Mouse (Mus musculus) stomach, embryonic 14.5 days (tissue): Measurements from ENCODE around the gene Ublcp1. TPM values are rescaled to one million over a fixed set of nuclear protein-coding genes. Genes with fewer than 3 reads are reported as not detected.
A peak's percentile ranks its signal among the peaks of the same experiment; 100 is the strongest.

Source experiments
- ATAC-seq: fragments of 200-750 bp; cut with Nextera tagmentation; 2 replicates; pipeline ENCODE4 v1.8.0; 2017; ENCODE audit warnings: low read depth, moderate TSS enrichment; ENCODE audit not compliant: insufficient number of reproducible peaks, insufficient read depth, low FRiP score
- H3K27ac ChIP-seq: fragments of 300-500 bp; sonication (generic); 2 replicates; pipeline ENCODE4 v1.5.1; 2014; ENCODE audit warnings: mild to moderate bottlenecking, low read length, moderate library complexity, mixed read lengths
- H3K27me3 ChIP-seq: fragments of 300-500 bp; sonication (generic); 2 replicates; pipeline ENCODE4 v1.6.1; 2014; ENCODE audit warnings: low read length, control low read depth, mixed read lengths; ENCODE audit not compliant: control insufficient read depth, insufficient read depth
- H3K36me3 ChIP-seq: fragments of 300-500 bp; sonication (generic); 2 replicates; pipeline ENCODE4 v1.6.1; 2014; ENCODE audit warnings: mild to moderate bottlenecking, control low read depth, low read length, moderate library complexity, mixed read lengths; ENCODE audit not compliant: control insufficient read depth, insufficient read depth
- H3K4me1 ChIP-seq: fragments of 300-500 bp; sonication (generic); 2 replicates; pipeline ENCODE4 v1.6.1; 2014; ENCODE audit warnings: low read length, control low read depth, mixed read lengths; ENCODE audit not compliant: control insufficient read depth, insufficient read depth
- H3K4me2 ChIP-seq: fragments of 300-500 bp; sonication (generic); replicated peaks from 2 replicates; pipeline ENCODE4 v1.6.1; 2014; ENCODE audit warnings: low read depth, low read length, control low read depth
- H3K4me3 ChIP-seq: fragments of 300-500 bp; sonication (generic); 2 replicates; pipeline ENCODE4 v1.5.1; 2014; ENCODE audit warnings: low read depth, low read length, control low read depth
- H3K9ac ChIP-seq: fragments of 300-500 bp; sonication (generic); replicated peaks from 2 replicates; pipeline ENCODE4 v1.6.1; 2014; ENCODE audit warnings: low read depth, mild to moderate bottlenecking, control low read depth, low read length, moderate library complexity, mixed read lengths
- H3K9me3 ChIP-seq: fragments of 300-500 bp; sonication (generic); 2 replicates; pipeline ENCODE4 v1.6.1; 2016; ENCODE audit warnings: low read depth, low read length, control low read depth; ENCODE audit not compliant: control insufficient read depth
- WGBS: fragments of 180-500 bp; shearing (Covaris S2); extraction: QIAGEN DNeasy Blood & Tissue Kit; methylation state at CpG from one replicate; pipeline ENCODE4 v1.1.7; 2014; 5-methylcytosine and 5-hydroxymethylcytosine counted together
- polyA plus RNA-seq: library from polyadenylated mRNA; unstranded; fragments of >200 nt; fragmentation: Nextera tagmentation; extraction: Ambion mirVana; gene quantifications from 2 replicates; pipeline ENCODE4 v1.2.1, GENCODE M21; 2014

The Ublcp1 gene
- polyA plus RNA-seq, result 61.9 and 62.0 TPM in 2 replicates

- Histone ChIP-seq H3K9ac (peak within 1 kb of the TSS; percentile 88), H3K4me3 (peak within 1 kb of the TSS; percentile 90), H3K27me3 (no peaks in the 10 kb centered on the region), H3K27ac (peak within 1 kb of the TSS; percentile 91), H3K36me3 (no peaks in the 10 kb centered on the region; the same call in 1 of the 2 replicates), H3K4me1 (peaks cover 6% of the 10 kb centered on the region; the same call in 1 of the 2 replicates), H3K9me3 (no peaks in the 10 kb centered on the region), H3K4me2 (peak within 1 kb of the TSS; percentile 68)
- peak; percentile 89 for ATAC-seq
- WGBS, result under 1% methylated on average over 54 of the region's 54 CpGs
Measured at GRCm38 (mm10) chr11:44470432-44471336, at the start of gene Ublcp1. TSS of gene Ublcp1 (minus strand) at chr11:44470498.

GRCm38 (mm10) chr11:44519096-44519949, 49.0 kb upstream of the Ublcp1 start:
- WGBS, result under 1% methylated on average over 45 of the region's 61 CpGs
- peak overlapping the region; percentile 78 for H3K27ac ChIP-seq
- peak; percentile 53 for ATAC-seq
- H3K27me3 ChIP-seq, result no peaks in the 10 kb centered on the region
- no peaks in the 10 kb centered on the region for H3K9me3 ChIP-seq
- H3K4me3 ChIP-seq, result peak overlapping the region; percentile 91
- H3K36me3 ChIP-seq, result no peaks in the 10 kb centered on the region; the same call in 1 of the 2 replicates
- peak overlapping the region; percentile 86 for H3K9ac ChIP-seq
- H3K4me1 ChIP-seq, result peaks cover 15% of the 10 kb centered on the region; the same call in 1 of the 2 replicates
- H3K4me2 ChIP-seq, result peak overlapping the region; percentile 90

GRCm38 (mm10) chr11:44518281-44519095, 48.2 kb upstream of the Ublcp1 start, which contains the start of gene Rnf145:
TSS of gene Rnf145 (plus strand) at chr11:44518964.
- Histone ChIP-seq H3K36me3 (no peaks in the 10 kb centered on the region), H3K27me3 (no peaks in the 10 kb centered on the region), H3K4me1 (peaks cover 15% of the 10 kb centered on the region; the same call in 1 of the 2 replicates), H3K27ac (peak within 1 kb of the TSS; percentile 78), H3K4me3 (peak within 1 kb of the TSS; percentile 91), H3K9ac (peak within 1 kb of the TSS; percentile 86), H3K4me2 (peak within 1 kb of the TSS; percentile 90), H3K9me3 (no peaks in the 10 kb centered on the region)
- peak; percentile 84 for ATAC-seq
- WGBS, result under 1% methylated on average over 60 of the region's 70 CpGs

- no peaks in the 10 kb centered on the region for H3K36me3 ChIP-seq
- ATAC-seq, result no peak
- H3K27ac ChIP-seq, result no peak overlapping the region
- H3K27me3 ChIP-seq, result no peaks in the 10 kb centered on the region
- WGBS, result 38% methylated on average over 6 of the region's 6 CpGs
- H3K9ac ChIP-seq, result no peak overlapping the region
- H3K4me3 ChIP-seq, result peak overlapping the region; percentile 91
- H3K4me1 ChIP-seq, result peaks cover 11% of the 10 kb centered on the region; the same call in 1 of the 2 replicates
- H3K9me3 ChIP-seq, result no peaks in the 10 kb centered on the region
- H3K4me2 ChIP-seq, result peak overlapping the region; percentile 90
Measured at GRCm38 (mm10) chr11:44517561-44518280, 47.4 kb upstream of the Ublcp1 start.

- Histone ChIP-seq H3K4me3 (no peak overlapping the region), H3K9me3 (no peaks in the 10 kb centered on the region), H3K36me3 (no peaks in the 10 kb centered on the region), H3K27ac (peak overlapping the region; percentile 17; the same call in 1 of the 2 replicates), H3K4me1 (peaks cover 7% of the 10 kb centered on the region; the same call in 1 of the 2 replicates), H3K27me3 (no peaks in the 10 kb centered on the region), H3K4me2 (no peak overlapping the region), H3K9ac (no peak overlapping the region)
- ATAC-seq, result no peak
- WGBS, result 23% methylated on average over 1 of the region's 1 CpGs
Measured at GRCm38 (mm10) chr11:44516362-44516761, 46.1 kb upstream of the Ublcp1 start.

GRCm38 (mm10) chr11:44514666-44515065, 44.4 kb upstream of the Ublcp1 start:
- H3K9me3 ChIP-seq, result no peaks in the 10 kb centered on the region
- no peak overlapping the region for H3K4me2 ChIP-seq
- WGBS, result 58% methylated on average over 2 of the region's 2 CpGs
- no peak overlapping the region for H3K27ac ChIP-seq
- no peak overlapping the region for H3K9ac ChIP-seq
- ATAC-seq, result no peak
- H3K27me3 ChIP-seq, result no peaks in the 10 kb centered on the region
- H3K36me3 ChIP-seq, result no peaks in the 10 kb centered on the region
- H3K4me3 ChIP-seq, result no peak overlapping the region
- H3K4me1 ChIP-seq, result peaks cover 7% of the 10 kb centered on the region; the same call in 1 of the 2 replicates

- Histone ChIP-seq H3K9me3 (no peaks in the 10 kb centered on the region), H3K4me3 (no peak overlapping the region), H3K36me3 (no peaks in the 10 kb centered on the region), H3K4me1 (peaks cover 7% of the 10 kb centered on the region; the same call in 1 of the 2 replicates), H3K27me3 (no peaks in the 10 kb centered on the region), H3K4me2 (no peak overlapping the region), H3K27ac (no peak overlapping the region), H3K9ac (no peak overlapping the region)
- no peak for ATAC-seq
- 57% methylated on average over 2 of the region's 2 CpGs for WGBS
Measured at GRCm38 (mm10) chr11:44513026-44513422, 42.7 kb upstream of the Ublcp1 start.
